Mouse (Mus musculus) bone marrow, adult 2 months (tissue): ENCODE results near the gene Sp7.

Experiments
- CTCF ChIP-seq: fragments of 200-500 bp; IDR thresholded peaks from 2 replicates; pipeline ENCODE4 v1.5.1; 2011; ENCODE audit warnings: low read length, control low read depth; ENCODE audit not compliant: control insufficient read depth, insufficient read depth
- POLR2A ChIP-seq: fragments of 200-500 bp; IDR thresholded peaks from 2 replicates; pipeline ENCODE4 v1.6.1; 2011; ENCODE audit warnings: low read depth, mild to moderate bottlenecking, control low read depth, low read length, borderline replicate concordance; ENCODE audit not compliant: control insufficient read depth

- TF ChIP-seq CTCF (no peak), POLR2A (no peak)
These were observed 11.0 kb downstream of the Sp7 start for GRCm38 (mm10) chr15:102355871-102356441.
